Mouse (Mus musculus) spleen, adult 18-20 months (tissue): ENCODE measurements around the gene Cgnl1.

ENCODE experiments used
- DNase-seq, 2 experiments: peaks; one replicate each; pipeline ENCODE4 v3.0.0; 2022; ENCODE audit warnings: mixed read lengths in 2 of 2

Gene Cgnl1

DNA sequence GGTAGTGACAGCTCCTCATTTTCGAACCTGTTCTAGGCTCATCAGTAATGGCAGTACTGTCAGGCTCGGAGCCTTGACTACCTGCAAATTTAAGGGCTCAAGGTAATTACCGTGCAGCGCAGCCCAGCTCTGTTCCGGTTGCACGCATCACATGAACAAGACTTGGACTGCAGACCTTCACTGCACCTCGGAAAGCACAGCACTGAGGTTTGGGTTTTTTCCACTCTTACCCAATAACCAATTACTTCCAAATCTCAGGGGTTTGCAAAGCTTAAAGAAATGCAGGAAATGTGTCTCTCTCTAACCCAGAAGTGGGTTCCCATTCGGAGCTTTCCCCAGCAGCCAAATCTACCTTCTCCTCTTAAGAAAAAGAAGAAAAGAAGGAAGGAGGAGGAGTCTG is 5.1 kb downstream of the Cgnl1 start:
- DNase-seq = no peak

- DNase-seq = no peak
Observed at GRCm38 (mm10) chr9:71764551-71764950, 6.9 kb downstream of the Cgnl1 start.

DNA sequence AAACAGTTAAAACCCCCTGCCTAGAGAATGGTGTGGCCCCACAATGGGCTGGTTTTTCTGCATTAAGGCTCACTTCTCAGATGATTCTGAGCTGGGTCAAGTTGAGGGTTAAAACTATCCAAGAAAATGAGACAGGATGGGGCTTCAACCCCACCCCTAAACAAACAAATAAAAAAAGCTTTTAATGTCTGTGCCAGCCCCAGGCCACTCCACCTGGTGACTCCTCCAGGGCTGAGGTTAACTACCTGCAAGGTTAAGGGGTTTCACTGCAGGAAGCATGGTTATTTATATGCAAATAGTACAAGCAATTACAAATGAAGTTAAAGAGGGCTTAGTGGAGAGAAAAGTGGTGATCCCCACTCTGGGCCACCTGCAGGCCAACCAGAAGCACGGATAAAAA is 8.1 kb downstream of the Cgnl1 start:
- no peak for DNase-seq

DNA sequence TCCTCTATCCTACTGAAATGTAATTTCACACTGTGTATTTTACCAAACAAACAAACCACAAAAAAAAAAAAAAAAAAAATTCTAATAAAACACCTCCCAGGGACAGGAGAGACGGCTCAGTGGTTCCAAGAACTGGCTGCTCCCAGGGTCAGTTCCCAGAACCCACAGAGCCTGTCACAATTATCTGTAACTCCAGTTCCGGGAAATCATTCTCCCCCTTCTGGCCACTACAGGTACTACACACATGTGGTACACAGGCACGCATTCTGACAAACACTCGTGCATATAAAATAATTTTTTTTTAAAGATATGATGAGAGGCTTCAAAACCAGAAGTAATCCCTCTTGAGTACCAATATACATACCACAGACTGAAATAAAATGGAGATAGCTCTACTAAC is 9.7 kb downstream of the Cgnl1 start:
- DNase-seq = no peak

- no peak for DNase-seq
Observed at GRCm38 (mm10) chr9:71760518-71761141, 10.8 kb downstream of the Cgnl1 start.

GRCm38 (mm10) chr9:71759893-71760292 is 11.5 kb downstream of the Cgnl1 start:
- DNase-seq = no peak

GRCm38 (mm10) chr9:71757386-71757785 is 14.0 kb downstream of the Cgnl1 start:
- DNase-seq = no peak

- DNase-seq = no peak
Observed at GRCm38 (mm10) chr9:71756916-71757315, 14.5 kb downstream of the Cgnl1 start.

DNA sequence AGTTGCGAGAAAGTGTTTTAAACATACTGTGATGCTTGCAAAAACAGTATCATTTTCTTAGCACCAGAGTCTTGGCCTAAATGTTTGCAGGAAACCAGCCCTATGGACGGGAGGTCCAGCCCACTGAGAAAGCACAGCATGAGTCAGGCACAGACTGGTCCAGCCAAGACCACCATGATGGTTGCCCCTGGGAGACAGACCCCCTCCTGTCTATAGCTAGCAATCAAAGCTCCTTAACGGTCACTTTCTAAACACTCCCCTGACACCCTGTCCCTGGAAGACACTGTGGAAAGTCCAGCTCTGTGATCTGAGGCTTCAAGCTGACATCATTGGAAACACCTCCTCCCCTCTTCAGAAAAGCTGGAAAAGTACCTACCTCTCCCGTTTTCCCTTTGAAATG is 17.4 kb downstream of the Cgnl1 start:
- no peak for DNase-seq

DNA sequence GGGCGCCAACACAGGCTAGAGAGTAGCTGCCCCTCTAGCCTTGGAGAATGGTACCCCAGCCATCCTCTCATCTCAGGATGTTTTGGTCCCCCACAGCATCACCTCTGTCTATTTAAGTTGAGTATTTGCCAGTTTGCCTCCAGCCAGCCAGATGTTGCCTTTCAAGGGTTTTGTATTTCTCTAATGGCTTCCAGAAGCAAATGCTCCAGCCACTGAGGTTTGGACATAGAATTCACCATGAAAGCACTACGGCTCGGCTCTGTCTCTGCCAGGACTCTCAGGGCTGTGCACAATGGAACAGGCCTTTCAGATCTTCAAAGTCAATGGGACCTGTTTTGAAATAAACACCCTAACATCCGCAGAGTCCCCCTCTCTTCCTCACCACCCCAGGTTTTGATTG is 17.9 kb downstream of the Cgnl1 start:
- DNase-seq = no peak

GRCm38 (mm10) chr9:71753117-71753516 is 18.3 kb downstream of the Cgnl1 start:
- DNase-seq = no peak

- DNase-seq = no peak
Observed at GRCm38 (mm10) chr9:71750015-71750672, 21.3 kb downstream of the Cgnl1 start.

GRCm38 (mm10) chr9:71746405-71746804 is 25.0 kb downstream of the Cgnl1 start:
- no peak for DNase-seq

GRCm38 (mm10) chr9:71738081-71738930 is 33.1 kb downstream of the Cgnl1 start:
- no peak for DNase-seq

- no peak for DNase-seq
Observed at GRCm38 (mm10) chr9:71737257-71738023, 34.0 kb downstream of the Cgnl1 start.

DNA sequence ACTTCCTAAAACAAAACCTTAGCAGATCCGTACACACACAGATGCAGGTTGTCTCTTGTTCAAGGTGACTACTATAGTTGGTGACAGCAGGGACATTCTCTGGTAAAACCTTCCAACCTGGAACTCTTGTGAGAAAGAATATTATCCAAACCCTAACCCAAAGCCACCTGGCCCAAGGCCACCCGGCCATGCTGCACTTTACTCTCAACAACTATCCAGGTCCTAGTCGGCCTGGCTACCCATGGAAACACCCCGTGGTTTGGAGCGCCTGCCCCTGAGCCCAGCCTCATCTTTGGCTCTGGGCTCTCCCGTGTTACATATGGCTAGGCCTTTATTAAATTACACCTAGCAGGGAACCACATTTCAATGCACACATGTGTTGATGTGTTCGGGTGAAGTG is 35.5 kb downstream of the Cgnl1 start:
- no peak for DNase-seq

- no peak for DNase-seq
Observed at GRCm38 (mm10) chr9:71733559-71733958, 37.8 kb downstream of the Cgnl1 start.

GRCm38 (mm10) chr9:71728822-71729311 is 42.5 kb downstream of the Cgnl1 start:
- no peak for DNase-seq

- no peak for DNase-seq
Observed at GRCm38 (mm10) chr9:71727233-71727632, 44.2 kb downstream of the Cgnl1 start.

DNA sequence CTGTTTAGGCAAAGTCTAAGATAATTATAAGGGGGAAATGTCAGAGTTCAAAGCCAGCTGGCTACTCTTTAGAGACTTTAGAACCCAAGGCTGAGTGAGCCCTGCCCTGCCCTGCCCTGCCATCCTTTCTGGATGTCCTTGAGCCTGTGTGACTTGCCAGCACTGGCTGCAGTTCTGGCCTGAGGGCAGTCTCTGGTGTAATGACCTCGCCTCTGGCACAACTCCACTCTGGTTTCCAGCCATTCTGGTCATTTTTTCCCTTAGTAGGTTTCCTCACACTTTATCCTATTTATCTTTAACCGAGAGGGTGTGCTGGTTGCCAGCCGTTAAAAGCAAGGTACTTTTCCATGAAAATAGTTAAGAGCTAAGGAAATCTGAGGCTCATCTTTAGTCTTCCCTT is 45.3 kb downstream of the Cgnl1 start:
- DNase-seq = no peak

DNA sequence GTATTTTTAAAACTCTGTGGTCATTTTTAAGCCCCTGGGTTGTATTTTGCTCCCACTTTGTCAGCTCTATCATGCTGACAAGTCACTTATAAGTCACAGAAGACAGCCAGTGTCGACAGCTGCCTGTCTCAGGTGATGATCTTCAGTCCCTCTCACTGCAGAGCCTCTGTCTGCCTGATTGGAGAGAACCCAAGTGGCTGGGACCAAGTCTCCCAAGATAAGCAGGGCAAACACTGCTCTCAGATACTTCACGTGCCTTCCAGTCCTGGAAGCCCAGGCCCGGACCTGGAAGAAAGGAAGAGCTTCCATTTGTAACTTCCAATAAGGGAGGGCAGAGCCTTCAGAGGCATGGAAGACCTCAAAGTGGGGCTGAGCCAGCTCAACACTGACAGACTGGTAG is 49.0 kb downstream of the Cgnl1 start:
- DNase-seq = no peak

GRCm38 (mm10) chr9:71716995-71717394 is 54.4 kb downstream of the Cgnl1 start:
- DNase-seq = no peak

- DNase-seq = no peak
Observed at GRCm38 (mm10) chr9:71710776-71711175, 60.6 kb downstream of the Cgnl1 start.
